9 mouse cellular contexts compared by ENCODE assay signal in the genomic region with DNA sequence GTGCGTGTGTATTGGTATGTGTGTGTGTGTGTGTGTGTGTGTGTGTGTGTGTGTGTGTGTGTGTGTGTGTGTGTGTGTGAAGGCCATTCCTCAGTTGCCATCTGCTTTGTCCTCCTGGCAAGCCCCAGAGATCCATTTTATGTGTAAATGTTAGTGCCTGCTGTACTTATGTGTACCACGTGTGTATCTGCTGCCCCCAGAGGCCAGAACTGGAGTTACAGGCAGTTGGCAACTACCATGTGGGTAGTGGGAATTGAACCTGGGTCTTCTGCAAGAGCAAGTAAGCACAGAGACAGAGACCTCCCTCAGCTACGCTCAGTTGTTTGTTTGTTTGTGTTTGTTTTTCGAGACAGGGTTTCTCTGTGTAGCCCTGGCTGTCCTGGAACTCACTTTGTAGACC. TPM values are rescaled to one million over a fixed set of nuclear protein-coding genes. Genes with fewer than 3 reads are reported as not detected.
DNase-seq lines count a peak whose midpoint lies in the region; ATAC-seq and TF ChIP-seq lines count a peak whose summit lies in the region.
"Had no signal": no experiment of that assay in that cellular context is flagged by ENCODE, and none has a peak within 500 bp of the region (broad histone marks: within the 10 kb centered on the region; RNA-seq: fewer than 3 reads in every experiment).

No protein-coding gene starts in this region.

- DNase-seq in layer of hippocampus, adult 11-12 months (ENCODE audit: low spot score): peak; percentile 52
- DNase-seq in layer of hippocampus, postnatal 36 days: no peak
- DNase-seq in NIH3T3 (ENCODE audit: low read depth): peak; percentile 79
- DNase-seq in cerebellum, adult 9-11 months: peak; percentile 28
- peak; percentile 61 to 76 for DNase-seq in heart, postnatal 36 days
- DNase-seq in liver, embryonic 14.5 days (ENCODE audit: low read depth in 3 of 3, low spot score in 3 of 3): peak; percentile 22 to 36 (median 31)
- peak; percentile 59 for DNase-seq in right cerebral cortex, postnatal 4 days
- DNase-seq in ovary, postnatal 14 days (ENCODE audit: low spot score): no peak

- H3K4me2 ChIP-seq in liver, embryonic 14.5 days (ENCODE audit: low read depth): no peak overlapping the region
- H3K4me2 ChIP-seq: heart, embryonic 13.5 days had no signal

- TF ChIP-seq CTCF in liver, embryonic 14.5 days (IDR thresholded peaks at IDR 0.05; ENCODE audit: low read depth): peak; percentile 87

- no peak for TF ChIP-seq EP300 in liver, embryonic 14.5 days (IDR thresholded peaks at IDR 0.05; ENCODE audit: low read depth)

- intact Hi-C loops in heart, postnatal 36 days (cut with DNase I): loop anchor here (2.0 to 5.0 kb wide), 2 partner anchors 90 to 249 kb away; no protein-coding TSS in a partner anchor

- H3K36me3 ChIP-seq in liver, embryonic 14.5 days (replicated peaks; ENCODE audit: control insufficient read depth, insufficient read depth, low read depth): no peaks in the 10 kb centered on the region
- H3K36me3 ChIP-seq: heart, embryonic 13.5 days had no signal

- ATAC-seq in liver, embryonic 14.5 days (ENCODE audit: insufficient read depth): no peak

- no peak overlapping the region for H3K27ac ChIP-seq in liver, embryonic 14.5 days
- H3K27ac ChIP-seq: heart, embryonic 13.5 days had no signal

- 45% methylated on average over 4 of the region's 4 CpGs for WGBS in liver, embryonic 14.5 days (ENCODE audit: insufficient replicate concordance)

- H3K9ac ChIP-seq in liver, embryonic 14.5 days (replicated peaks): no peak overlapping the region
- H3K9ac ChIP-seq: heart, embryonic 13.5 days had no signal

- no peak overlapping the region for H3K4me3 ChIP-seq in liver, embryonic 14.5 days (ENCODE audit: insufficient read depth in 1 of 2, low read depth in 2 of 2, low read length in 2 of 2)
- H3K4me3 ChIP-seq: heart, embryonic 13.5 days had no signal

- H3K9me3 ChIP-seq in liver, embryonic 14.5 days (ENCODE audit: control insufficient read depth, low read length): no peaks in the 10 kb centered on the region
- H3K9me3 ChIP-seq: heart, embryonic 13.5 days had no signal

- H3K4me1 ChIP-seq in liver, embryonic 14.5 days (replicated peaks; ENCODE audit: control insufficient read depth in 2 of 2, insufficient read depth in 2 of 2, low read length in 1 of 2): no peaks in the 10 kb centered on the region

- no peaks in the 10 kb centered on the region for H3K27me3 ChIP-seq in liver, embryonic 14.5 days (ENCODE audit: control insufficient read depth, insufficient read depth, low read length)
- H3K27me3 ChIP-seq: heart, embryonic 13.5 days had no signal

RNA-seq across cellular contexts. Expression of a gene that starts 31.2 kb away (rescaled TPM):
- total RNA-seq in layer of hippocampus, postnatal 36 days (2021): 1 to 10 TPM; 4.2 to 4.6 TPM
- 10 to 100 TPM; 55.6 to 64.8 TPM for total RNA-seq in heart, postnatal 36 days (2021)
- polyA plus RNA-seq in liver, embryonic 14.5 days (2012; rRNA removed): 7.8 and 8.2 TPM in 2 replicates
- polyA plus RNA-seq in liver, embryonic 14.5 days (2014; fragmentation: Nextera tagmentation; extraction: Ambion mirVana): 5.7 and 6.6 TPM in 2 replicates

RNA-seq across cellular contexts. Expression of a gene that starts 47.8 kb away (rescaled TPM):
- 10 to 100 TPM; 27.4 to 28.3 TPM for total RNA-seq in layer of hippocampus, postnatal 36 days (2021)
- 1 to 10 TPM; 2.0 to 3.6 TPM for total RNA-seq in heart, postnatal 36 days (2021)
- 2.2 and 2.4 TPM in 2 replicates for polyA plus RNA-seq in liver, embryonic 14.5 days (2012; rRNA removed)
- polyA plus RNA-seq in liver, embryonic 14.5 days (2014; fragmentation: Nextera tagmentation; extraction: Ambion mirVana): 1.2 TPM in 2 replicates

Comparison
In these comparisons a context has a peak if more than half of its experiments do, and no peak if none do; other contexts are left out.
1. DNase-seq: peak in layer of hippocampus, adult 11-12 months (single experiment), NIH3T3 (single experiment), cerebellum, adult 9-11 months (single experiment), heart, postnatal 36 days (2 of 2), liver, embryonic 14.5 days (3 of 3) and right cerebral cortex, postnatal 4 days (single experiment); none in layer of hippocampus, postnatal 36 days (0 of 2) and ovary, postnatal 14 days (single experiment).
2. RNA of a gene that starts 31.2 kb away (total RNA-seq): 55.6 to 64.8 TPM in heart, postnatal 36 days; 4.2 to 4.6 TPM in layer of hippocampus, postnatal 36 days; every median in the first group is over 10 times any median in the second.
3. RNA of a gene that starts 47.8 kb away (total RNA-seq): 27.4 to 28.3 TPM in layer of hippocampus, postnatal 36 days; 2.0 to 3.6 TPM in heart, postnatal 36 days; every median in the first group is over 4 times any median in the second.